Mouse (Mus musculus): Measurements from ENCODE around the gene Cacng6. TPM values are rescaled to one million over a fixed set of nuclear protein-coding genes. Genes with fewer than 3 reads are reported as not detected.

Cacng6 gene
- polyA plus RNA-seq, 1 experiment = 0.15 TPM

- 66% methylated on average over 6 of the region's 6 CpGs for WGBS
- H3K36me3 ChIP-seq (ENCODE audit: control insufficient read depth, insufficient read depth, low read length) = no peaks in the 10 kb centered on the region
- no peak for DNase-seq (ENCODE audit: low read depth in 1 of 2, low spot score in 2 of 2)
- 0 out of 2 replicates have a peak, but pooled peaks cover 1% of the 10 kb centered on the region for H3K4me1 ChIP-seq (ENCODE audit: control insufficient read depth, insufficient read depth, insufficient read length)
- no peak overlapping the region for H3K27ac ChIP-seq (ENCODE audit: insufficient read depth, low read length)
- no peak overlapping the region for H3K4me3 ChIP-seq (ENCODE audit: extremely low read depth, insufficient read depth, insufficient read length)
- H3K27me3 ChIP-seq (ENCODE audit: control insufficient read depth, insufficient read depth, low read length) = peaks cover 18% of the 10 kb centered on the region
- TF ChIP-seq POLR2A (IDR thresholded peaks at IDR 0.05; ENCODE audit: low read depth, low read length) (no peak), CTCF (IDR thresholded peaks at IDR 0.05; ENCODE audit: extremely low read depth, insufficient read depth, insufficient read length, insufficient replicate concordance) (no peak)
These were observed 4.1 kb upstream of the Cacng6 start for GRCm38 (mm10) chr7:3419941-3420340.

- H3K27ac ChIP-seq (ENCODE audit: insufficient read depth, low read length) = no peak overlapping the region
- peaks cover 13% of the 10 kb centered on the region for H3K27me3 ChIP-seq (ENCODE audit: control insufficient read depth, insufficient read depth, low read length)
- no peak overlapping the region for H3K4me3 ChIP-seq (ENCODE audit: extremely low read depth, insufficient read depth, insufficient read length)
- no peak for TF ChIP-seq POLR2A (IDR thresholded peaks at IDR 0.05; ENCODE audit: low read depth, low read length)
- TF ChIP-seq CTCF (IDR thresholded peaks at IDR 0.05; ENCODE audit: extremely low read depth, insufficient read depth, insufficient read length, insufficient replicate concordance) = no peak
- DNase-seq (ENCODE audit: low read depth in 1 of 2, low spot score in 2 of 2) = no peak
- no peaks in the 10 kb centered on the region for H3K4me1 ChIP-seq (ENCODE audit: control insufficient read depth, insufficient read depth, insufficient read length)
- 63% methylated on average over 5 of the region's 5 CpGs for WGBS
- H3K36me3 ChIP-seq (ENCODE audit: control insufficient read depth, insufficient read depth, low read length) = no peaks in the 10 kb centered on the region
These were observed 3.5 kb upstream of the Cacng6 start for GRCm38 (mm10) chr7:3420466-3420865.

- Histone ChIP-seq H3K36me3 (ENCODE audit: control insufficient read depth, insufficient read depth, low read length) (no peaks in the 10 kb centered on the region), H3K27ac (ENCODE audit: insufficient read depth, low read length) (no peak overlapping the region), H3K27me3 (ENCODE audit: control insufficient read depth, insufficient read depth, low read length) (peaks cover 6% of the 10 kb centered on the region), H3K4me1 (ENCODE audit: control insufficient read depth, insufficient read depth, insufficient read length) (no peaks in the 10 kb centered on the region), H3K4me3 (ENCODE audit: extremely low read depth, insufficient read depth, insufficient read length) (no peak overlapping the region)
- WGBS = 86% methylated on average over 3 of the region's 3 CpGs
- TF ChIP-seq CTCF (IDR thresholded peaks at IDR 0.05; ENCODE audit: extremely low read depth, insufficient read depth, insufficient read length, insufficient replicate concordance) = no peak
- TF ChIP-seq POLR2A (IDR thresholded peaks at IDR 0.05; ENCODE audit: low read depth, low read length) = no peak
- DNase-seq (ENCODE audit: low read depth in 1 of 2, low spot score in 2 of 2) = no peak
These were observed 2.7 kb upstream of the Cacng6 start for GRCm38 (mm10) chr7:3421297-3421696.

GRCm38 (mm10) chr7:3422051-3422450, 1.9 kb upstream of the Cacng6 start:
- DNase-seq (ENCODE audit: low read depth in 1 of 2, low spot score in 2 of 2) = no peak
- Histone ChIP-seq H3K27ac (ENCODE audit: insufficient read depth, low read length) (no peak overlapping the region), H3K4me1 (ENCODE audit: control insufficient read depth, insufficient read depth, insufficient read length) (no peaks in the 10 kb centered on the region), H3K4me3 (ENCODE audit: extremely low read depth, insufficient read depth, insufficient read length) (no peak overlapping the region), H3K27me3 (ENCODE audit: control insufficient read depth, insufficient read depth, low read length) (peaks cover 5% of the 10 kb centered on the region; the same call in 1 of the 2 replicates), H3K36me3 (ENCODE audit: control insufficient read depth, insufficient read depth, low read length) (no peaks in the 10 kb centered on the region)
- 44% methylated on average over 7 of the region's 7 CpGs for WGBS
- TF ChIP-seq CTCF (IDR thresholded peaks at IDR 0.05; ENCODE audit: extremely low read depth, insufficient read depth, insufficient read length, insufficient replicate concordance) (no peak), POLR2A (IDR thresholded peaks at IDR 0.05; ENCODE audit: low read depth, low read length) (no peak)

GRCm38 (mm10) chr7:3423430-3423829, 565 bp upstream of the Cacng6 start:
- no peak for DNase-seq (ENCODE audit: low read depth in 1 of 2, low spot score in 2 of 2)
- H3K36me3 ChIP-seq (ENCODE audit: control insufficient read depth, insufficient read depth, low read length) = no peaks in the 10 kb centered on the region
- H3K27me3 ChIP-seq (ENCODE audit: control insufficient read depth, insufficient read depth, low read length) = peaks cover 5% of the 10 kb centered on the region; the same call in 1 of the 2 replicates
- H3K27ac ChIP-seq (ENCODE audit: insufficient read depth, low read length) = no peak overlapping the region
- no peak overlapping the region for H3K4me3 ChIP-seq (ENCODE audit: extremely low read depth, insufficient read depth, insufficient read length)
- TF ChIP-seq POLR2A (IDR thresholded peaks at IDR 0.05; ENCODE audit: low read depth, low read length) (no peak), CTCF (IDR thresholded peaks at IDR 0.05; ENCODE audit: extremely low read depth, insufficient read depth, insufficient read length, insufficient replicate concordance) (no peak)
- WGBS = 10% methylated on average over 30 of the region's 30 CpGs
- no peaks in the 10 kb centered on the region for H3K4me1 ChIP-seq (ENCODE audit: control insufficient read depth, insufficient read depth, insufficient read length)

GRCm38 (mm10) chr7:3425141-3425540, 1.1 kb downstream of the Cacng6 start:
- no peak for TF ChIP-seq POLR2A (IDR thresholded peaks at IDR 0.05; ENCODE audit: low read depth, low read length)
- no peak for TF ChIP-seq CTCF (IDR thresholded peaks at IDR 0.05; ENCODE audit: extremely low read depth, insufficient read depth, insufficient read length, insufficient replicate concordance)
- no peak overlapping the region for H3K27ac ChIP-seq (ENCODE audit: insufficient read depth, low read length)
- WGBS = 91% methylated on average over 5 of the region's 5 CpGs
- H3K4me1 ChIP-seq (ENCODE audit: control insufficient read depth, insufficient read depth, insufficient read length) = no peaks in the 10 kb centered on the region
- no peak overlapping the region for H3K4me3 ChIP-seq (ENCODE audit: extremely low read depth, insufficient read depth, insufficient read length)
- H3K36me3 ChIP-seq (ENCODE audit: control insufficient read depth, insufficient read depth, low read length) = no peaks in the 10 kb centered on the region
- H3K27me3 ChIP-seq (ENCODE audit: control insufficient read depth, insufficient read depth, low read length) = peaks cover 5% of the 10 kb centered on the region; the same call in 1 of the 2 replicates
- DNase-seq (ENCODE audit: low read depth in 1 of 2, low spot score in 2 of 2) = no peak

- Histone ChIP-seq H3K4me1 (ENCODE audit: control insufficient read depth, insufficient read depth, insufficient read length) (no peaks in the 10 kb centered on the region), H3K27me3 (ENCODE audit: control insufficient read depth, insufficient read depth, low read length) (no peaks in the 10 kb centered on the region), H3K27ac (ENCODE audit: insufficient read depth, low read length) (no peak overlapping the region), H3K4me3 (ENCODE audit: extremely low read depth, insufficient read depth, insufficient read length) (no peak overlapping the region), H3K36me3 (ENCODE audit: control insufficient read depth, insufficient read depth, low read length) (no peaks in the 10 kb centered on the region)
- 77% methylated on average over 6 of the region's 6 CpGs for WGBS
- TF ChIP-seq CTCF (IDR thresholded peaks at IDR 0.05; ENCODE audit: extremely low read depth, insufficient read depth, insufficient read length, insufficient replicate concordance) = no peak
- no peak for TF ChIP-seq POLR2A (IDR thresholded peaks at IDR 0.05; ENCODE audit: low read depth, low read length)
- no peak for DNase-seq (ENCODE audit: low read depth in 1 of 2, low spot score in 2 of 2)
These were observed 6.2 kb downstream of the Cacng6 start for GRCm38 (mm10) chr7:3430161-3430560.

Measured in spleen, adult 2 months (tissue).